Mouse (Mus musculus): ENCODE measurements around the gene Pla2g1b. TPM values are rescaled to one million over a fixed set of nuclear protein-coding genes. Genes with fewer than 3 reads are reported as not detected.

The Pla2g1b gene
- total and polyA plus RNA-seq, 2 experiments = 2.7 TPM; not detected in 1

- Histone ChIP-seq H3K27ac (replicated peaks; ENCODE audit: insufficient read depth, low read depth, low read length) (no peak overlapping the region), H3K27me3 (ENCODE audit: control insufficient read depth, insufficient read depth, low read length) (no peaks in the 10 kb centered on the region), H3K4me3 (ENCODE audit: insufficient read depth, low read depth, low read length) (no peak overlapping the region), H3K36me3 (ENCODE audit: control insufficient read depth, insufficient read depth, low read length) (no peaks in the 10 kb centered on the region), H3K9ac (ENCODE audit: low read depth, low read length) (no peak overlapping the region), H3K79me2 (ENCODE audit: control insufficient read depth, insufficient read depth, low read length) (no peaks in the 10 kb centered on the region), H3K4me1 (ENCODE audit: control insufficient read depth, insufficient read depth, low read length) (no peaks in the 10 kb centered on the region)
- 73% methylated on average over 6 of the region's 6 CpGs for WGBS
- no peak for TF ChIP-seq POLR2A (IDR thresholded peaks at IDR 0.05; ENCODE audit: extremely low read depth, insufficient read depth, low read length)
- no peak for TF ChIP-seq CTCF (IDR thresholded peaks at IDR 0.05; ENCODE audit: low read depth, low read length)
- no peak for DNase-seq (ENCODE audit: extremely low read depth, low read depth, low spot score)
These were observed 3.7 kb downstream of the Pla2g1b start for GRCm38 (mm10) chr5:115469791-115470190.

- whole genome bisulfite sequencing = 33% methylated on average over 20 of the region's 20 CpGs
- Histone ChIP-seq H3K36me3 (ENCODE audit: control insufficient read depth, insufficient read depth, low read length) (no peaks in the 10 kb centered on the region), H3K79me2 (ENCODE audit: control insufficient read depth, insufficient read depth, low read length) (no peaks in the 10 kb centered on the region), H3K4me3 (ENCODE audit: insufficient read depth, low read depth, low read length) (no peak overlapping the region), H3K27me3 (ENCODE audit: control insufficient read depth, insufficient read depth, low read length) (no peaks in the 10 kb centered on the region), H3K4me1 (ENCODE audit: control insufficient read depth, insufficient read depth, low read length) (no peaks in the 10 kb centered on the region), H3K27ac (replicated peaks; ENCODE audit: insufficient read depth, low read depth, low read length) (no peak overlapping the region), H3K9ac (ENCODE audit: low read depth, low read length) (no peak overlapping the region)
- peak; percentile 77; the same call in 1 of the 2 replicates for TF ChIP-seq CTCF (IDR thresholded peaks at IDR 0.05; ENCODE audit: low read depth, low read length)
- no peak for TF ChIP-seq POLR2A (IDR thresholded peaks at IDR 0.05; ENCODE audit: extremely low read depth, insufficient read depth, low read length)
- DNase-seq (ENCODE audit: extremely low read depth, low read depth, low spot score) = no peak
These were observed 4.9 kb downstream of the Pla2g1b start for GRCm38 (mm10) chr5:115470766-115471531.

- TF ChIP-seq CTCF (IDR thresholded peaks at IDR 0.05; ENCODE audit: low read depth, low read length) (peak; percentile 13; the same call in 1 of the 2 replicates), POLR2A (IDR thresholded peaks at IDR 0.05; ENCODE audit: extremely low read depth, insufficient read depth, low read length) (no peak)
- no peak overlapping the region for H3K9ac ChIP-seq (ENCODE audit: low read depth, low read length)
- no peak overlapping the region for H3K27ac ChIP-seq (replicated peaks; ENCODE audit: insufficient read depth, low read depth, low read length)
- no peaks in the 10 kb centered on the region for H3K79me2 ChIP-seq (ENCODE audit: control insufficient read depth, insufficient read depth, low read length)
- H3K4me3 ChIP-seq (ENCODE audit: insufficient read depth, low read depth, low read length) = no peak overlapping the region
- H3K4me1 ChIP-seq (ENCODE audit: control insufficient read depth, insufficient read depth, low read length) = no peaks in the 10 kb centered on the region
- H3K27me3 ChIP-seq (ENCODE audit: control insufficient read depth, insufficient read depth, low read length) = no peaks in the 10 kb centered on the region
- 72% methylated on average over 10 of the region's 10 CpGs for WGBS
- no peaks in the 10 kb centered on the region; the same call in 1 of the 2 replicates for H3K36me3 ChIP-seq (ENCODE audit: control insufficient read depth, insufficient read depth, low read length)
- no peak for DNase-seq (ENCODE audit: extremely low read depth, low read depth, low spot score)
These were observed 7.1 kb downstream of the Pla2g1b start for GRCm38 (mm10) chr5:115473191-115473590.

- Histone ChIP-seq H3K36me3 (ENCODE audit: control insufficient read depth, insufficient read depth, low read length) (peaks cover under 1% of the 10 kb centered on the region; the same call in 1 of the 2 replicates), H3K4me1 (ENCODE audit: control insufficient read depth, insufficient read depth, low read length) (no peaks in the 10 kb centered on the region), H3K27ac (replicated peaks; ENCODE audit: insufficient read depth, low read depth, low read length) (no peak overlapping the region), H3K79me2 (ENCODE audit: control insufficient read depth, insufficient read depth, low read length) (no peaks in the 10 kb centered on the region), H3K27me3 (ENCODE audit: control insufficient read depth, insufficient read depth, low read length) (no peaks in the 10 kb centered on the region), H3K9ac (ENCODE audit: low read depth, low read length) (no peak overlapping the region), H3K4me3 (ENCODE audit: insufficient read depth, low read depth, low read length) (no peak overlapping the region)
- TF ChIP-seq POLR2A (IDR thresholded peaks at IDR 0.05; ENCODE audit: extremely low read depth, insufficient read depth, low read length) (no peak), CTCF (IDR thresholded peaks at IDR 0.05; ENCODE audit: low read depth, low read length) (no peak)
- DNase-seq (ENCODE audit: extremely low read depth, low read depth, low spot score) = no peak
- WGBS = 78% methylated on average over 22 of the region's 22 CpGs
These were observed 8.2 kb downstream of the Pla2g1b start for GRCm38 (mm10) chr5:115474174-115474828.

GRCm38 (mm10) chr5:115475337-115476106, 9.5 kb downstream of the Pla2g1b start:
- Histone ChIP-seq H3K79me2 (ENCODE audit: control insufficient read depth, insufficient read depth, low read length) (no peaks in the 10 kb centered on the region), H3K4me3 (ENCODE audit: insufficient read depth, low read depth, low read length) (peak overlapping the region; percentile 24), H3K27ac (replicated peaks; ENCODE audit: insufficient read depth, low read depth, low read length) (peak overlapping the region; percentile 30; the same call in 1 of the 2 replicates), H3K9ac (ENCODE audit: low read depth, low read length) (peak overlapping the region; percentile 35), H3K27me3 (ENCODE audit: control insufficient read depth, insufficient read depth, low read length) (no peaks in the 10 kb centered on the region), H3K36me3 (ENCODE audit: control insufficient read depth, insufficient read depth, low read length) (peaks cover 4% of the 10 kb centered on the region; the same call in 1 of the 2 replicates), H3K4me1 (ENCODE audit: control insufficient read depth, insufficient read depth, low read length) (no peaks in the 10 kb centered on the region)
- 25% methylated on average over 22 of the region's 22 CpGs for WGBS
- peak; percentile 84 for DNase-seq (ENCODE audit: extremely low read depth, low read depth, low spot score)
- TF ChIP-seq CTCF (IDR thresholded peaks at IDR 0.05; ENCODE audit: low read depth, low read length) (no peak), POLR2A (IDR thresholded peaks at IDR 0.05; ENCODE audit: extremely low read depth, insufficient read depth, low read length) (0 out of 2 replicates have a peak, but pooled peaks have one; percentile 27)

Measured in liver, adult 2 months (tissue).